Mouse (Mus musculus): Measurements from ENCODE around the gene Maml1.
A peak's percentile ranks its signal among the peaks of the same experiment; 100 is the strongest.
"Not testable (repeated sequence)": the region's sequence is repeated elsewhere in the genome, so short reads cannot be mapped to it uniquely, and the experiment has no call there.

The Maml1 gene

DNA sequence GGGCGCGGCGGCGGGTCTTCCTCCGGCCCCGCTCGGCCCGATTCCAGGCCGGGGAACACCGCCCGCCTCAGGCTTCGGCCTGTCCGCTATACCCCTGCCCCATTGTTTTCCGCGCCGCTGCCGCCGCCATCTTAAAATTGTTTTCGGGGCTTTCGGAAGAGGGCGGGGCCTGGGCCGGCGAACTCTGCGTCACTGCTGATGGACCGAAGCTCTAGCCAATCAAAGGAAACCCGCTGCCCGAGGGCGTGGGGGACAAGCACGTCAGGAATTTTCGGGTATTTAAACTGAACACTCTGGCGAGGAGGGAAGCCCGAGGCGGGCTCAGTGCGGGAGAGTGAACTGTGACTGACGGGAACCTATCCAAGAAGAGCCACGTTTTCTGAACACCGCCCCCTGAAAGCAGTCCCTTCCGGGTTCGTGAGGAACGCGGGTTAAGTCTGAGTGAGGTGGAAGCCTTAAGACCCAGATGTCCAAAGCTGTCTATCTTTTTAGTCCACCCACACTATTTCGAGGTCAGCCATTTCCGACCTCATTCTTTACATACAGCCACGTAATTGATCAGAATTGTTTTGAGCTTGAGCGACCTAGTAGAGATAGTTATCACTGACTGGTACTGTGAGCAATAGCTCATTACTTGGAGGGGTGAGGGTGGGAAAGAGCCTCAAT lies at the start of gene Maml1:
Gene Maml1 (minus strand): TSS at position 122 of the 666 bp plus-strand sequence.
- peak; percentile 98 for DNase-seq

GRCm38 (mm10) chr11:50336891-50337290 lies 44.8 kb upstream of the Maml1 start:
- DNase-seq: no peak

GRCm38 (mm10) chr11:50336126-50336525 lies 44.0 kb upstream of the Maml1 start:
- no peak for DNase-seq

DNA sequence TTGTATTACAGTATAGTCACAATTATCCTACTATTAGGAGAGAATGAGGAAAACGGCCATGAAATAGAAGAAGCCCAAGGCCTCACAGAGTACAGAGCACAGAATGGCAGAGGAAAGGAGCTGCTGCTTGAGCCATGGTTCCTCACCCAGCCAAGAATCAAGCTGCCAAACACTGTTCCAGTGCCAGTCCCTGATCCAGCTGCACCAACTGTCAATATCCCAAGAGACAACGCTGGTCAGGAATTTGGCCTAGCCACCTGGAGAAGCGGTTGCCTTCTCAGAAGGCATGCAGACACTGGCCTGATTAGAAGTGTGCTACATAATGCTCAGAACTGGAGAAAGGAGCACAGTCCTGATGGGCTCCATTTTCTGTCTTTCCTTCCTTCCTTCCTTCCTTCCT lies 41.1 kb upstream of the Maml1 start:
- no peak for DNase-seq

- DNase-seq: no peak
Observed at GRCm38 (mm10) chr11:50329378-50329777, 37.3 kb upstream of the Maml1 start.

DNA sequence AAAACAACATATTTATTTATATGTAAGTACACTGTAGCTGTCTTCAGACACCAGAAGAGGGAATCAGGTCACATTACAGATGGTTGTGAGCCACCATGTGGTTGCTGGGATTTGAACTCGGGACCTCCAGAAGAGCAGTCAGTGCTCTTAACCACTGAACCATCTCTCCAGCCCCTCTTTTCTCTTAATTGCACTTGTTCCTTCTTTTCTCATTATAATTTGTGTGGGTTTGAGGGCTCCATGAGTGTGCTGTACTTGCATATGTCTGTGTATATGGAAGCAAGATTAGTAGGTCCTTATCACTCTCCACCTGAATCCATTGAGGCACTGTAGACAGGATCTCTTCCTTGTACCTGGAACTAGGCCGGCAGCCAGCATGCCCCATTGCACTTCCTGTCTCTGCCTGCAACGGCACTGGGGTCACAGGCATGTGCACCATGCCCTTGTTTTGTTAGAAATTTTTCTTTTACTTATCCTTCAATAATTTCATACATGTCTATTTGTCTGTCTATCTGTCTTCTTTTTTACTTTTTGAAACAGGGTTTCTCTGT lies 36.0 kb upstream of the Maml1 start:
- no peak for DNase-seq

DNA sequence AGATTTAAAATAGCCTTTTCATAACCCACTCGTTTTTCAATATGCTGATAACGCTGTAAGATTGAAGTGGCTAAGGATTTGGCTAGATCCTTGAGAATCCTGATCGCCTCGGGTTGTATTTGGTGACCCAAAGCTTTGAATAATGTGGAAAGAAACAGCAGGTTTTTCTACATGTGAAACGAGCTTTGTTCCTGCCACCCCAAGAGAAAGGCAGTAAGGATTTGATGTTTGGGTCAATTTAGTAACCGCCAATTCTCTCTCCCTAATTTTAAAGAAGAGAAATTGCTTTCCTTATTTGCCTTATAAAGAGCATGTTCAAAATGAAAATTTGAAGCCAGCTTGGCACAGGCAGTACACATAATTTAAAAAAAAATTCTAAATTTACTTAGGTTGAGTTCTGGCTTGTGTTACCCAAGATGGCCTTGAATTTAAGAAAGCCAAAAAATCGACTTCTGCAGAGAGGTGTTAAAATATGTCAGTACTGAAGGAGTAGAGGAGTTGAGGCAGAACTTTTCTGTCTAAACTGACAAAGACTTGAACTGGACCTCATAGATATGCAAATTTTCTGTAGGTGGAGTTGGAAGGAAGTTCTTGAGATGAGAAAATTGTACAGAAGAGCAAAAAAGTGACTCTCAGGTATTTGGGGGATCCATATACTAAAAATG lies 34.3 kb upstream of the Maml1 start:
- no peak for DNase-seq

DNA sequence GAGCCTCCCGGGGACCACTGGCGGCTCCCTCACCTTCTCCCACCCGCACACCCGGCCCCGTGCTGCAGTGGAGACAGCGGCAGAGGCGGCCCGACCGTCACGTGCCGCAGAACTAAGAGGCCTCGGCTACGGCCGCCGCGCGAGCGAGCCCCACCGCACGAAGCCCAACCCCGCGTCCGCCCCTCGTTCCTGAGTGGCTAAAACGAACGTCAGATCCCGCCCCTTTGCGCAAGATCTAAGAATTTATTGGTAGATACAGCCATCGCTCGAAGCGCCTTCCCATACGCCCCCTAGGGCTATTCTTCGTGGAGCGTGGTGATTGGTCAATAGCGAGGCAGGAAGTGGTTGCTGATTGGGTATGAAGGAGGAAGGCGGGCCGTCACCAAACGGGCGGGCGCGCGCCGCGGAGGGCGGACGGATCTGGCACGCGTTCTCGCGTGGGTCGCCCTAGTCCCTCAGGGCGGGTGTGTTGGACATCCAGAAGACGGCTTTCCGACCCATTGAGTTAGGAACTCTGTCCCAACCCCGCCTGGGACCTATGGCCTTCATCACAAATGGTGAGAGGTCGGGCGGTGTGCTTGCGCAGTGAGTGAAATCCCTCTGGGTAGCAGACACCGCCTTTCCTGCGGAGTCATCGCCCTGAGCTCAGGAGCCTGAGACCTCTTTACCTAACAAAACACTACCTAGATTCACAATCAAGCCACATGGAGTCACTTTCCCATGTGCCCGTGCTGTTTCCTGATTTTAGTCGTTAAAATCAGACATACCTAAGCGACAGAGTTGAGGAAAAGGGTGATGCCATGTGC lies 33.6 kb upstream of the Maml1 start, which contains the start of gene Canx:
Gene Canx (minus strand): TSS at position 178 of the 806 bp plus-strand sequence.
- peak; percentile 99 for DNase-seq

DNA sequence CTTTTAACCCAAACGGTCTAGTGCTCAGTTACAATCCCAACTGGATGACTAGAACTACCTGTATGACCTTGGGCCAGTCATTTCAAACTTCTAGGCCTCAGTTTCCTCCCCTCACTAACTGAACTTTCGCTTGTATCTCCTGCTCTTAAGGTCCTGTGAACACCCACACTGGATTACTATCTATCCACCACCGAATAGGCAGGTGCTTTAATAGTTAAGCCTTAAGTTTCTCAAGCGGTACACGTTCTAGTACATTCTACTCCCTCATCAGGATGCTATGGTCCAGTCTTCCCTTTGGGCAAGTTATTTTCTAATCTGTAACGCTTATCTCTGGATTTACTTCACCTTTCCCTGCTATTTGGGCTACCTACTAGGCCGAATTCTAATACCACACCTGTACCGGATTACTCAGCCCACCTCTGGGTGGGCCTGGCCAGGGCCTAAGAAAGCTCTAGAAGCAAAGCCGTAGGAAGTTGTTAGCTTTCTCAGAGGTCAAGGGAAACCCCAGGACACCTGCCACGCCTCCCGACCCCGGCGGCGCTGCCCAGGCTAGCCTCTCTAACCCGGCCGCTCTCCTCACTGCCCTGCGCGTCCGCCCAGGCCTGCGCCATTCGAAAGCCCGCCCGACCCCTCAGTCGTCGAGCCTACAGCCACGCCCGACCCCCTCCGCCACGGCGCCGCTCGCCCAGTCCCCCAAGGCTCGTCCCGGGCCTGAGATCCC lies 32.8 kb upstream of the Maml1 start:
- DNase-seq: no peak

GRCm38 (mm10) chr11:50323843-50324242 lies 31.7 kb upstream of the Maml1 start:
- no peak for DNase-seq

DNA sequence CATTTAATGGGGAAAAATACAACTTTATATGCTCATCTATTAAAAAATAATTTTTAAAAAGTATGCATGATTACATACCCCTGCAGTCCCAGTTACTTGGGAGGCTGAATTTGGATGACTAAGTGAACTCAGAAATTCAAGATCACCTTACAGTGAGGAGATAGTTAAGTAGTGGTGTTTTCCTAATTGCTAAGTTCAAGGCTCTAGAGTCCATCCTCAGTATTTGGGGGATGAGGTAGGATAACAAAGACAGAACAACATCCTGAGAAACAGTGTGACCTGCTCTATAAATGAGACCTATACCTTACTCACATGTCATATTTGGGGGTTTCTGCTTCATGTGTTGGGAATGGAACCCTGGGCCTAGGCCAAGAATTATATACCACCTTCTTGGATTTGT lies 30.2 kb upstream of the Maml1 start:
- DNase-seq: no peak

DNA sequence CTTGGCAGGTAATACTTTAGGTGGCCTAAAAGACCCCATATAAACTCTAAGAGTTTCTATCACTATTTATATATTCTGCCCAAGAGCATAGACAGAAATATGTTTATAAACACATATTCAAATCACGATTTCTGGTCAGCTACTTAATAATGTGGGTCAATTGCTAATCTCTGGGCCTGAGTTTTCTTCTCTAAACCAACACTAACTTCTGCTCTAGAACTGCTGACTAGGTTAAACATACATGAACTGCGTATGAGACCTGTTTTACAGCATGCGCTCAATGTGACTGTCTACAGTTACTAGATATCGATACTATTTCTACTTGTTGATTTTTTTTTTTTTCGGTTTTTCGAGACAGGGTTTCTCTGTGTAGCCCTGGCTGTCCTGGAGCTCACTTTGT lies 29.1 kb upstream of the Maml1 start:
- DNase-seq: no peak

- not testable (repeated sequence) for DNase-seq
Observed at GRCm38 (mm10) chr11:50319343-50319742, 27.2 kb upstream of the Maml1 start.

- no peak for DNase-seq
Observed at GRCm38 (mm10) chr11:50312803-50313202, 20.7 kb upstream of the Maml1 start.

DNA sequence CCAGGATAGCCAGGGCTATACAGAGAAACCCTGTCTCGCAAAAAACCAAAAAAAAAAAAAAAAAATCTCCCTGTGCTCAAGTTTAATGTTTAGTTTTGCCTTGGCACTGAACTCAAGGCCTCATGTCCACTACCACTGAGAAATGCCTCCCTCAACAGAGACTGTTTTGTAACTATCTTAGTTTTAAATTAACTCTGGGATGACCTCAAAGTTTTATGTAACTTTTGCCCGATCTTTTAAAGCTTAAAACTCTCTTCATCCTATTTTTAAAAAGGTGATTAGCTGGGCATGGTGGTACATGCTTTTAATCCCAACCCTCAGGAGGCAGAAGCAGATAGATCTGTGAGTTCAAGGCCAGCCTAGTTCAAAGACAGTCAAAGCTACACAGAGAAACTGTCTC lies 11.3 kb upstream of the Maml1 start:
- no peak for DNase-seq

GRCm38 (mm10) chr11:50291321-50292165 lies 568 bp downstream of the Maml1 start:
- peak; percentile 33 for DNase-seq

DNA sequence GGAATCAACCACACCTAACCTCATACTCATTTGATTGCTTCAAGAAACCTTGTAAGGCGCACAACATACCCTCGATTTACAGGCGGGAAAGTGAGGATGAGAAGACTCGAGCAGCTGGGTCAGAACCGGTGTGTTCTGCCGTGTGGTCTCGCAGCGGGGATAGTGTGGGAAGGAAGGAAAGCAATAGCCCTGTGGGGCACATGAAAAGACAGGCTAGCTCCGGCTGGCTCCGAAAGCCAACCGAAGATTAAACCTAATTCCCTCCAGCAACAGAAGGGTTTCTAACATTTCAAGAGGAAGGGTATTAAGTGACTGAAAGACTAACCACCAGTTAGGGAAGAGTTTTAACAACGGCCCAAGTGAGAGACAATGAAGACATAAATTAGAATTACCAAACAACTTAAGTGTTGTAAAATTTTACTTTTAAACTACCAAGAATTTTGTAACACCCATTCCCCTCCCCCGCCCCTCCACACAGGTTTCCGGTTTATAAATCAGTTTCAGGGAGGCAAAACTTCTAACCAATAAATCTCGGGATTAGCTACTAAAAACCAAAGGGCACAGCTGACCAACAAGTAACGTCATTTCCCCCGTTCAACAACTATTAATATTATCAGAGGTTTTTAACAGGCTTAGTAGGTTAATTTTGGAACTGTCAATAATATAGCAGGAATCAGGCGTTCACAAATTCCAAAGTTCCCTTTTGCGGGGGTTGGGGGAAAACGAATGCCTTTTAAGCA lies 1.5 kb downstream of the Maml1 start:
- DNase-seq: no peak

- no peak for DNase-seq
Observed at GRCm38 (mm10) chr11:50286428-50286827, 5.7 kb downstream of the Maml1 start.

DNA sequence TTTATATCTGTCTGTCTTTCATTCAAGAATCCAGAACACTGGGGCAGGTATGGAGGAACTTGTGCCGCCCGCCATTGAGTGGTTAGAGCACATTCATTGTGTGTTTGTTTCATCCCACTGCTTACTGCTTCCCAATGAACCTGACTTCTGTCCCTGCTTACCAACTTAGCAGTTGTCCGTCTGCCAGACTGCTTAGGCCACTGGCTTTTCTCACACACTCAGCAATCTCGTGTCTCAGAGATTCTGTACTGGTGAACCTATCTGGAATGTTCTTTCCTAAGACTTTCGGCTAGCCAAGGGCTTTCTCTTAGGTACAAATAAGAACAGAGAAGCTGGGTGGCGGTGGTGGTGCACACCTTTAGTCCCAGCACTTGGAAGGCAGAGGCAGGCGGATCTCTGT lies 6.4 kb downstream of the Maml1 start:
- DNase-seq: no peak

GRCm38 (mm10) chr11:50285263-50285662 lies 6.8 kb downstream of the Maml1 start:
- no peak for DNase-seq

DNA sequence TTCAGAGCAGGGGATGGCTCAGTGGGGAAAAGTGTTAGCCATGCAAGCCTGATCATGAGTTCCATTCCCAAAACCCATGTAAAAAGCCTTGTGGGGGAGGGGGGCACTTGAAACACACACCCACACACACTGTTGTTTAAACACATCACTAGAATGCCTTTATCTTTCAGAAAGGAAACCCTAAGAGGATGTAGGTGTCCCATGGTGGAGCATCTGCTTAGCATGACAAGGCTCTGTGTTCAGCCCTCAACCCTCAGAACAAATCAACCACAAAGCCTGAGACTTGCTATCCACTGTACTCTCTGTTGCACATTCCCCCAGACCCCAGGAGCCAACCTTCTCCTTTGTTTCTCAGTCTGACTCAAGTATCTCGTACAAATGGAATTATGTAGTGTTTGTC lies 12.1 kb downstream of the Maml1 start:
- no peak for DNase-seq
